Mouse (Mus musculus) liver, postnatal 0 days (tissue): Measurements from ENCODE around the gene Pgpep1.

Source experiments
- CTCF ChIP-seq: sonication (generic); IDR thresholded peaks from 2 replicates; pipeline ENCODE4 v1.5.1; 2016; ENCODE audit warnings: antibody characterized with exemption, low read depth
- EP300 ChIP-seq: IDR thresholded peaks from 2 replicates; pipeline ENCODE4 v1.6.1; 2016; ENCODE audit warnings: antibody characterized with exemption, low read depth, mild to moderate bottlenecking

DNA sequence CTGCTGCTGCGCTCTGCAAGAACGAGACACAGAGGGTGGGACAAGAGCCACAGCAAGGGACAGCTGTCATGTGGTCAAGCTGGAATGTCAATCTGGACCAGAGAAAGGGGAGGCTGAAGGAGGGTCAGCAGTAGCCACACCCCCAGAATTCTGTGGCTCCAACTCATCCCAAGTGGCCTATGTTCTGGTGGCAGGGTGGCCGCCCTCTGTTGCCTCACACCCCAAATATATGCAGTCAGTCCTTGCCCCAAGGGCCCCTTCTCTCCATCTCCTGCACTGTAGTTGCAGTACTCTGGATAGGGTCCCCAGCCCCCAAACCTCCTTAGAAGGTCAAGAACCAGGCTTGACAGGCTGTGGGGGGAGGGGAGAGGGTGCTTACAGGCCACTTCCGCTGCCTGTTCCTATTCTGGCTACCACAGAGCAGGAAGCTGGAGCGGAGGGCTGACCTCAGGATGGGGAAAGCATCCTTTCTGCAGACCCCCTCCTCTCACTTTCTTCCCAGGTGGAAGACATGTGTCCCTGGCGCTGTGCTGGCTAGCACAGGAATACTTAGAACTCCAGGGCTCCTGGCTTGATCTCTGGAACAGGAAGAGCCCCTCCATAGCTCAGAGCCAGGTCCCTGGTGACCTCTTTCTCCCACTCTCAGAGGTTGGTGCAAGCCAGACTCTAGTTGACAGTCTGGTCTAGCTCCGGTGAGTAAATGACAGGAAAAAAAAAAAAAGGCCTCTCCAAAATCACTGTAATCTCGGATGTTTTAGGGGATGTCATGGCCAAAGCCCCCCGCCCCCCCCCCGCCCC, 59.5 kb downstream of the Pgpep1 start:
- TF ChIP-seq CTCF (no peak), EP300 (no peak)
